Mouse (Mus musculus): Measurements from ENCODE around the gene Gm5737. TPM values are rescaled to one million over a fixed set of nuclear protein-coding genes. Genes with fewer than 3 reads are reported as not detected.
A peak's percentile ranks its signal among the peaks of the same experiment; 100 is the strongest.

Gene Gm5737
- polyA plus RNA-seq, 1 experiment from 2014 or later: not detected

DNA sequence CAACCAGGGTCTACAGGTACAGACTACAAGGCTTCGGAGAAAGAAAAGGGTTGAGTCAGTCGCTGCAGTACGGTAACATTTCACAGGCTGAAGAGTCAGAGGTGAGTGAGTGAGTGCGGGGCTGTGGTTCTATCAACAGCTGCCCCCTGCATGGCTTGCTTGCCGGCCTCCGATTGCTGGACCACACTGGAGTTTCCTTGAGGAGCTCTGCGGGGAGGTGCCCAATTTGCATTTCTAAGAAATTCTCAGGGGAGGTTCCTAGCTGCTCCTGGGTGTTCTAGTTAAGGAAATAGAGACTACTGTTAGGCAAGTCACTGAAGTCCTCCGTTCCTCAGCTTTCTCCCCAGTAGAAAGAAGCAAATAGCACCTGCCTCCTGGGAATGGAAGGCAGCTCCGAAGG is 32.5 kb downstream of the Gm5737 start:
- H3K4me2 ChIP-seq (replicated peaks): peak overlapping the region; percentile 79
- ATAC-seq (ENCODE audit: low FRiP score, low read depth): no peak
- 15% methylated on average over 9 of the region's 9 CpGs for WGBS
- H3K9me3 ChIP-seq: no peaks in the 10 kb centered on the region
- H3K27ac ChIP-seq: no peak overlapping the region
- peak overlapping the region; percentile 84 for H3K4me3 ChIP-seq
- H3K27me3 ChIP-seq: peaks cover 8% of the 10 kb centered on the region
- peaks cover 17% of the 10 kb centered on the region; the same call in 1 of the 2 replicates for H3K36me3 ChIP-seq
- peak overlapping the region; percentile 88 for H3K9ac ChIP-seq
- peaks cover 15% of the 10 kb centered on the region for H3K4me1 ChIP-seq

DNA sequence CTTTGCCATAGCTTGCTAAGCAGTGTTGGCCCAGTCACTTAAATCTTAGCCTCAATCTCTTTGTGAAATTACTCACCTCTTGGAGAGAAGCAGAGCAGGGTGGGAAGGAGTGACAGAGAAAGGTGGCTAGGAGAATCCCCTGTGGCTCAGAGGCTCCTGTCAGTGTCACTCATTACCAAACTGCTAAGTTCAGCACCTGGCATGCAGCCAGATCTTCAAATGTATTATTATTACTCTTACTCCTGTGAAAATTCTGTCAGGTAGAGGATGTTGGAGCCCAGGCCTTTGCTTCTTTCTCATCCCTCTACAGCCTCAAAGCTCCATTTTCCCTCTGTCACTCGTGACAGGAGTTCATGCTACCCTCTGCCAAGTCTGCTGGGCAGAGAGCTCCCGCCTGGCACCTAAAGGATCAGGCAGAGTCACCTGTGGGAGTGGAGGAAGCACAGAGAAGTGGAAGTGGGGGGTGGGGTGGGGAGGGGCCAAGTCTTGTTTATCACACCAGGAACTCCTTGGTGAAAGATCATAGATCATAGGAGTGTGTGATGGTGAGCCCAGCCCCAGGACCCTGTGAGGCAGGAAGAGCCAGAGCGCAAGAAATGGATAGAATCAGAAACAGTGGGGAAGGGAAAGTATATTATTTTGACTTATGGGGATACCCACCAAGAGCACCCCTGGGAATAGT is 36.8 kb downstream of the Gm5737 start:
- Histone ChIP-seq H3K4me3 (no peak overlapping the region), H3K4me2 (replicated peaks) (no peak overlapping the region), H3K4me1 (peaks cover 26% of the 10 kb centered on the region), H3K27me3 (peaks cover 8% of the 10 kb centered on the region), H3K9ac (no peak overlapping the region), H3K27ac (no peak overlapping the region), H3K9me3 (no peaks in the 10 kb centered on the region), H3K36me3 (peaks cover 17% of the 10 kb centered on the region; the same call in 1 of the 2 replicates)
- no peak for ATAC-seq (ENCODE audit: low FRiP score, low read depth)
- WGBS: 85% methylated on average over 3 of the region's 3 CpGs

DNA sequence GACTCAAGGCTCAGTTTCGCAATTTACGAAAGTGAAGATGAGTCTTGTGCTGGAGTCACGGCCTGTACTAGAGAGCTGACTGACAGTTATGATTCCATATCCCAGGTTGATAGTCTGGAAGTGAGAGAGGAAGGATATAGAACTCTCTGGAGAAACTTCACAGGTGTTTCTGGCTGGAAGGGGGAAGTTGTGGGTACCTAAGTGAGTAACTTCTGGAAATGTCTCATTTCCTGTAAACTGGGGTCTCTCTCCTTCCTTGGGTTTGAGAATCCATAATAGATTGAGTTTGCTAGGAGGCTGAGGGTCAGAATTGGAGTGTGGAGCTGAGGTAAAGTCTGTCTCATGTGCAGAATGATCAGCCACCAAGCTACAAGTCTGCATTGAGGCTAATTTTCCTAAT is 38.0 kb downstream of the Gm5737 start:
- Histone ChIP-seq H3K27ac (no peak overlapping the region), H3K9me3 (no peaks in the 10 kb centered on the region), H3K9ac (no peak overlapping the region), H3K36me3 (peaks cover 17% of the 10 kb centered on the region; the same call in 1 of the 2 replicates), H3K27me3 (peaks cover 2% of the 10 kb centered on the region), H3K4me3 (no peak overlapping the region), H3K4me1 (peaks cover 14% of the 10 kb centered on the region), H3K4me2 (replicated peaks) (no peak overlapping the region)
- ATAC-seq (ENCODE audit: low FRiP score, low read depth): no peak
- WGBS: 92% methylated on average over 3 of the region's 3 CpGs

DNA sequence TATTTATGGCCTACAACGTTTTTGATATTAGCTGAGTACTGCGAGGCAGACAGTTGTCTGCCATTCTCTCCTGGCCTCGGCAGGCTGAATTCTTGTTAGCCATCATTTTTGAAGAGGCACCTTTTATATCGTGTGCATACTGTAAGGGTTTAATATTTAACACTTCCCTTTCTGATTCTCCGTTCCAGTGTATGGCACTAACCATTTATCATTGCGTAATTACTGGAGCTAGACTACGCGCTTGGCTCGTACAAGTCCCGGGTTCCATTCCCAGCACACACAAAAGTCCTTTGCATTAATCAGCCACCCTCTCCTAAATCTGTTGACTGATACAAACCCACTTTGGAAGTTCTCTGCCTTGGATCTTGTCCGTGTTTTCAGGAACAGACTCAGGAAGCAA is 47.7 kb downstream of the Gm5737 start:
- H3K27ac ChIP-seq: no peak overlapping the region
- H3K4me3 ChIP-seq: no peak overlapping the region
- no peak overlapping the region for H3K4me2 ChIP-seq (replicated peaks)
- H3K27me3 ChIP-seq: no peaks in the 10 kb centered on the region
- H3K9ac ChIP-seq: no peak overlapping the region
- peaks cover 42% of the 10 kb centered on the region for H3K4me1 ChIP-seq
- WGBS: 92% methylated on average over 11 of the region's 11 CpGs
- ATAC-seq (ENCODE audit: low FRiP score, low read depth): no peak
- H3K9me3 ChIP-seq: no peaks in the 10 kb centered on the region
- H3K36me3 ChIP-seq: peaks cover 19% of the 10 kb centered on the region

DNA sequence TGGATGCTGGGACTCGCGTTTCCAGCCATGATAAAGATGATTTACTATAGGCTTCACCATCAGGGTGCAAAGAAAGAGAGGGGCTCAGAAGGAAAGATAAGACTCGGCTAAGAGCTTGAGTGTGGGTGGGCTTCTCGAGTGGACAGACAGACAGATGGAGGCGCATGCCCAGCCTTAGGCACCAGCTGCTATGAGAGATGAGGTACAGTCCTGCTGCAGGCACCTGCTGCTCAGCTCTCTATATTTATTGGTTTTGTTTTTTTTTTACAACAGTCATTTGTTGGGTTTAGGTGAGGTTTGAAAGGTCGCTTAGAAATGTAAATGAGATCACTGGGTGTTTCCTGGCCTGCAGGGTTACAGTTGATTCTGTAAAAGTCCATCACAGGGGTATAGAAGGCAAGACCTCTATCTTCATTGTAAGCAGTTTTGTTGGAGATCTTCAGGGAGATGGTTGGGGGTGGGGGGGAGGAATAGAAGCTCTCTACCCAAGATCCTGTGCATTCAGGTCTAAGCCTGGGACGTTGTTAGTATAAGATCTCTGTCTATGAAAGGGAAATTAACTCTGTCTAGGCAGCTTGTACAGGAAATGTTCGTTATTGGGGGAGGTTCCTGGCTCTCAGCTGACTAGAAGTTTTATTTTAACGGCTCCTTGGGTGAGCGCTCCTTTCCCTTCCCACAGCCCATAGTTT is 48.8 kb downstream of the Gm5737 start:
- 34% methylated on average over 10 of the region's 10 CpGs for WGBS
- Histone ChIP-seq H3K4me3 (no peak overlapping the region), H3K36me3 (peaks cover 19% of the 10 kb centered on the region), H3K4me1 (peaks cover 53% of the 10 kb centered on the region), H3K27ac (no peak overlapping the region), H3K9me3 (no peaks in the 10 kb centered on the region), H3K27me3 (no peaks in the 10 kb centered on the region), H3K4me2 (replicated peaks) (no peak overlapping the region), H3K9ac (no peak overlapping the region)
- no peak for ATAC-seq (ENCODE audit: low FRiP score, low read depth)

GRCm38 (mm10) chr7:120861488-120862047 is 49.4 kb downstream of the Gm5737 start:
- peaks cover 59% of the 10 kb centered on the region for H3K4me1 ChIP-seq
- no peak overlapping the region for H3K27ac ChIP-seq
- no peaks in the 10 kb centered on the region for H3K27me3 ChIP-seq
- no peaks in the 10 kb centered on the region for H3K9me3 ChIP-seq
- no peak overlapping the region for H3K9ac ChIP-seq
- no peak overlapping the region for H3K4me2 ChIP-seq (replicated peaks)
- H3K36me3 ChIP-seq: peaks cover 19% of the 10 kb centered on the region
- ATAC-seq (ENCODE audit: low FRiP score, low read depth): no peak
- WGBS: 46% methylated on average over 2 of the region's 2 CpGs
- no peak overlapping the region for H3K4me3 ChIP-seq

GRCm38 (mm10) chr7:120862196-120862595 is 50.0 kb downstream of the Gm5737 start:
- Histone ChIP-seq H3K27ac (peak overlapping the region; percentile 72; the same call in 1 of the 2 replicates), H3K36me3 (peaks cover 19% of the 10 kb centered on the region), H3K4me1 (peaks cover 65% of the 10 kb centered on the region), H3K9me3 (no peaks in the 10 kb centered on the region), H3K4me2 (replicated peaks) (no peak overlapping the region), H3K9ac (no peak overlapping the region), H3K4me3 (no peak overlapping the region), H3K27me3 (no peaks in the 10 kb centered on the region)
- WGBS: 21% methylated on average over 3 of the region's 3 CpGs
- no peak for ATAC-seq (ENCODE audit: low FRiP score, low read depth)

- Histone ChIP-seq H3K4me1 (peaks cover 69% of the 10 kb centered on the region), H3K4me2 (replicated peaks) (0 out of 2 replicates have a peak overlapping the region, but pooled peaks have one; percentile 9), H3K9me3 (no peaks in the 10 kb centered on the region), H3K36me3 (peaks cover 19% of the 10 kb centered on the region), H3K27ac (peak overlapping the region; percentile 72), H3K9ac (no peak overlapping the region), H3K27me3 (no peaks in the 10 kb centered on the region), H3K4me3 (no peak overlapping the region)
- WGBS: 19% methylated on average over 7 of the region's 7 CpGs
- ATAC-seq (ENCODE audit: low FRiP score, low read depth): no peak
Measured at GRCm38 (mm10) chr7:120862626-120863025, 50.5 kb downstream of the Gm5737 start.

DNA sequence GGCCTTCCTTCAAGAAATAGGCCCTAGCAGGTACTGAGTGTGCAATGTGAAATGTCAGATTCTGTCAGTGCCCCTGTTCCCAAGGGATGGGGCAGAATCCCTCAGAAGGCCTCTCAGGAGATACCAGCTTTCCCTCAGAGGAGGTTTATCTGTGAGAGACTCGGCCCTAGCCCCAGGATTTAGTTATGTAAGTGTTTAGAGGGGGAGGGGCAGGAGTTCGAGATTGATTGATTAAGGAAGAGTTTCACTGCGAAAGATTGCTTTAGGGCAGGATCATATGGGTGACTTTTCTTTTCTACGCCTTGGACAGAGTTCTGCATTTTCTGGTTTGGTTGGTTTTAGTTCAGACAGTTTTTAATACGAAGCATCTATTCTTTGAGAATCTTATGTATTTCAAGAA is 51.3 kb downstream of the Gm5737 start:
- ATAC-seq (ENCODE audit: low FRiP score, low read depth): no peak
- H3K4me3 ChIP-seq: no peak overlapping the region
- peak overlapping the region; percentile 72; the same call in 1 of the 2 replicates for H3K27ac ChIP-seq
- 34% methylated on average over 5 of the region's 5 CpGs for WGBS
- no peak overlapping the region for H3K9ac ChIP-seq
- H3K4me1 ChIP-seq: peaks cover 76% of the 10 kb centered on the region
- H3K4me2 ChIP-seq (replicated peaks): 0 out of 2 replicates have a peak overlapping the region, but pooled peaks have one; percentile 19
- H3K27me3 ChIP-seq: no peaks in the 10 kb centered on the region
- no peaks in the 10 kb centered on the region for H3K9me3 ChIP-seq
- peaks cover 14% of the 10 kb centered on the region for H3K36me3 ChIP-seq

GRCm38 (mm10) chr7:120865100-120865499 is 52.9 kb downstream of the Gm5737 start:
- H3K27ac ChIP-seq: no peak overlapping the region; the same call in 1 of the 2 replicates
- ATAC-seq (ENCODE audit: low FRiP score, low read depth): peak; percentile 71
- H3K36me3 ChIP-seq: no peaks in the 10 kb centered on the region
- WGBS: 6% methylated on average over 7 of the region's 7 CpGs
- peak overlapping the region; percentile 31 for H3K4me2 ChIP-seq (replicated peaks)
- H3K9ac ChIP-seq: no peak overlapping the region
- H3K27me3 ChIP-seq: no peaks in the 10 kb centered on the region
- peaks cover 90% of the 10 kb centered on the region for H3K4me1 ChIP-seq
- no peaks in the 10 kb centered on the region for H3K9me3 ChIP-seq
- H3K4me3 ChIP-seq: no peak overlapping the region

GRCm38 (mm10) chr7:120865832-120866231 is 53.7 kb downstream of the Gm5737 start:
- no peaks in the 10 kb centered on the region for H3K9me3 ChIP-seq

GRCm38 (mm10) chr7:120866684-120867083 is 54.5 kb downstream of the Gm5737 start:
- WGBS: 67% methylated on average over 2 of the region's 2 CpGs
- Histone ChIP-seq H3K27me3 (no peaks in the 10 kb centered on the region), H3K4me3 (no peak overlapping the region), H3K4me2 (replicated peaks) (no peak overlapping the region), H3K9me3 (no peaks in the 10 kb centered on the region), H3K4me1 (peaks cover 85% of the 10 kb centered on the region), H3K9ac (no peak overlapping the region), H3K27ac (no peak overlapping the region), H3K36me3 (no peaks in the 10 kb centered on the region)
- ATAC-seq (ENCODE audit: low FRiP score, low read depth): no peak

More at GRCm38 (mm10) chr7:120865832-120866231, 53.7 kb downstream of the Gm5737 start:
- Histone ChIP-seq H3K4me2 (replicated peaks) (no peak overlapping the region), H3K9ac (no peak overlapping the region), H3K27me3 (no peaks in the 10 kb centered on the region), H3K36me3 (no peaks in the 10 kb centered on the region), H3K4me3 (no peak overlapping the region), H3K4me1 (peaks cover 92% of the 10 kb centered on the region), H3K27ac (peak overlapping the region; percentile 48; the same call in 1 of the 2 replicates)
- WGBS: 58% methylated on average over 4 of the region's 4 CpGs
- no peak for ATAC-seq (ENCODE audit: low FRiP score, low read depth)

Measured in limb, embryonic 13.5 days (tissue).